Mouse (Mus musculus): ENCODE data around the gene Olfr1424. TPM values are rescaled to one million over a fixed set of nuclear protein-coding genes. Genes with fewer than 3 reads are reported as not detected.
A peak's percentile ranks its signal among the peaks of the same experiment; 100 is the strongest.

The Olfr1424 gene
- polyA plus RNA-seq, 1 experiment = not detected

GRCm38 (mm10) chr19:12009501-12010280, 52.8 kb downstream of the Olfr1424 start:
- peak overlapping the region; percentile 64 for H3K4me3 ChIP-seq (ENCODE audit: insufficient read depth, low read length)
- TF ChIP-seq POLR2A (IDR thresholded peaks at IDR 0.05; ENCODE audit: low read depth, low read length) (no peak), CTCF (IDR thresholded peaks at IDR 0.05; ENCODE audit: borderline replicate concordance, insufficient read depth, low read length) (no peak)
- H3K27ac ChIP-seq (ENCODE audit: insufficient read depth, low read length) = peak overlapping the region; percentile 72
- peaks cover 4% of the 10 kb centered on the region for H3K4me1 ChIP-seq (ENCODE audit: control insufficient read depth, insufficient read depth, low read length)

Other genes with a start within 250 kb of the Olfr1424 start
- gene Stx3, start 243.3 kb downstream of the Olfr1424 start, polyA plus RNA-seq (2011; ENCODE audit: insufficient read length, low read depth, missing spikeins) = 10.4 and 14.8 TPM in 2 replicates
- gene Olfr1417, start 223.5 kb downstream of the Olfr1424 start, polyA plus RNA-seq (2011; ENCODE audit: insufficient read length, low read depth, missing spikeins) = not detected in 2 replicates
- not detected in 2 replicates for gene Olfr1418, start 201.6 kb downstream of the Olfr1424 start, polyA plus RNA-seq (2011; ENCODE audit: insufficient read length, low read depth, missing spikeins)
- not detected in 2 replicates for gene Olfr1419, start 187.6 kb downstream of the Olfr1424 start, polyA plus RNA-seq (2011; ENCODE audit: insufficient read length, low read depth, missing spikeins)
- gene Olfr1420, start 176.1 kb downstream of the Olfr1424 start, polyA plus RNA-seq (2011; ENCODE audit: insufficient read length, low read depth, missing spikeins) = not detected in 2 replicates
- 23.5 and 26.1 TPM in 2 replicates for gene Patl1, start 150.3 kb downstream of the Olfr1424 start, polyA plus RNA-seq (2011; ENCODE audit: insufficient read length, low read depth, missing spikeins)
- gene Osbp, start 96.7 kb downstream of the Olfr1424 start, polyA plus RNA-seq (2011; ENCODE audit: insufficient read length, low read depth, missing spikeins) = 49.4 and 54.4 TPM in 2 replicates
- gene Olfr1423, start 21.4 kb downstream of the Olfr1424 start, polyA plus RNA-seq (2011; ENCODE audit: insufficient read length, low read depth, missing spikeins) = not detected in 2 replicates
- gene Olfr1425, start 15.0 kb upstream of the Olfr1424 start, polyA plus RNA-seq (2011; ENCODE audit: insufficient read length, low read depth, missing spikeins) = not detected in 2 replicates
- not detected in 2 replicates for gene Olfr1426, start 29.3 kb upstream of the Olfr1424 start, polyA plus RNA-seq (2011; ENCODE audit: insufficient read length, low read depth, missing spikeins)
- gene Olfr1427, start 40.7 kb upstream of the Olfr1424 start, polyA plus RNA-seq (2011; ENCODE audit: insufficient read length, low read depth, missing spikeins) = not detected in 2 replicates
- gene Olfr1428, start 53.2 kb upstream of the Olfr1424 start, polyA plus RNA-seq (2011; ENCODE audit: insufficient read length, low read depth, missing spikeins) = not detected in 2 replicates
- gene Olfr76, start 60.5 kb upstream of the Olfr1424 start, polyA plus RNA-seq (2011; ENCODE audit: insufficient read length, low read depth, missing spikeins) = not detected in 2 replicates
- gene Olfr1555-ps1, start 107.4 kb upstream of the Olfr1424 start, polyA plus RNA-seq (2011; ENCODE audit: insufficient read length, low read depth, missing spikeins) = not detected in 2 replicates
- gene Olfr1431, start 138.0 kb upstream of the Olfr1424 start, polyA plus RNA-seq (2011; ENCODE audit: insufficient read length, low read depth, missing spikeins) = not detected in 2 replicates
- gene Olfr1432, start 169.9 kb upstream of the Olfr1424 start, polyA plus RNA-seq (2011; ENCODE audit: insufficient read length, low read depth, missing spikeins) = not detected in 2 replicates
- not detected in 2 replicates for gene Olfr262, start 179.0 kb upstream of the Olfr1424 start, polyA plus RNA-seq (2011; ENCODE audit: insufficient read length, low read depth, missing spikeins)
- gene Olfr235, start 198.3 kb upstream of the Olfr1424 start, polyA plus RNA-seq (2011; ENCODE audit: insufficient read length, low read depth, missing spikeins) = not detected in 2 replicates
- gene Olfr1434, start 217.2 kb upstream of the Olfr1424 start, polyA plus RNA-seq (2011; ENCODE audit: insufficient read length, low read depth, missing spikeins) = not detected in 2 replicates
- not detected in 2 replicates for gene Olfr1436, start 236.4 kb upstream of the Olfr1424 start, polyA plus RNA-seq (2011; ENCODE audit: insufficient read length, low read depth, missing spikeins)

All from embryonic fibroblast, embryonic 13.5 days (primary cell).